Mouse (Mus musculus) skeletal muscle tissue, adult 2 months (tissue): ENCODE results near the gene Dnaic1.

ENCODE experiments used
- DNase-seq: peaks from one replicate; pipeline ENCODE4 v3.0.0-alpha.2; 2012; ENCODE audit warnings: low read depth, low spot score

The Dnaic1 gene

DNA sequence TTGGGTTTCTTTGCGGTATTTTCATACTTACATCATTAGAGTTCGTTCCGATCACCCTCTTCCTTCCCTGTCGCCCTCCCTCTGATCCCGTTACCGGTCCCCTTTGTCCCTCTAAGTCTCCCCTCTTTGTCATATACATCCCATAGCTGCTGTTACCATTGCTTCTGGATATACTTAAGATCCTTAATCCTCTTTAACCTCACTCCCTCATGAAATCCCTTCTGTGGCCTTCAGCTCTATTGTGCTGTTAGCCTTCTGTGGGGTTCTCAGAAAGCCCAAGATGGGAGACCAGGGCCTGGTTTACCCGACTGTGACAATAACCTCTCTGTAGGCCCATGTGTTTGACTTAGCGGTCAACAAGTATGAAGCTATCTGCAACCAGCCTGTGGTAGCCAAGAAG, 65.1 kb downstream of the Dnaic1 start:
- no peak for DNase-seq

DNA sequence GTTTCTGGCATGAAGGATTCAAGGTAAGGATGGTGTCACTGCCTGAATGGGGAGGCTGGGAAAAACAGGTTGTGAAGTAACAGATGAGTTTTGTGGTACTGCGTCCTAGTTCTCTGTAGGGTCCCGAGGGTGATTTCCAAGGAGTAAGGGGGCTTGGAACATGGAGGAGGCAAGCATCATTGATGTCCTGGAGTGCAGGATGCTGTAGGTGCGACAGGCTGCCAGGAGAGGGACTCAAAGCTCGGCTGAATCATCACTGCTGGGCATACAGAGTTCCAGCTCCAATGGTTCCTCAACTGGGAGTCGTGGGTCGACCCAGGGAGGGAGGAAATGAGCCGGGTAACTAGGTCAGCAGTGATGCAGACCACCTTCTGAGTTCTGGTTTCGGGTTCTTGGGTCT, 65.6 kb downstream of the Dnaic1 start:
- DNase-seq = no peak

DNA sequence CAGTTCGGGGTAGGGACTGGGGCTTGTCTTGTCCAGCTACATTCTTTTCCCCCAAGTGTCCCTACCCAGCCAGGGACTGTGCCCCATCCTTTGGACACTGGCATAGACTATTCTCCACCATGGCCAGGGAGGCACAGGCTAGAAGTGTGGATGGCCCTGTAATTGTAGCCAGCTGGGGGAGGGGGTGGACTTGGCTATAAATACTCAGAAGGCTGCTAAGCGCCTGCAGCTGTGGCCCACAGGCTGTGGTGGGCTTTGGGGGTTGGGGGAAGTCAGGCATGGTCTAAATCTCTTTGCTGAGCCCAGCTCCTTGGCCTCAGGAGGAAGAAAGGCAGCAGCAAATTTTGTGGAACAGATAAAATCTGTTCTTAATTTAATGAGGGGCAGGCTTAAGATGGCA, 66.3 kb downstream of the Dnaic1 start:
- no peak for DNase-seq

DNA sequence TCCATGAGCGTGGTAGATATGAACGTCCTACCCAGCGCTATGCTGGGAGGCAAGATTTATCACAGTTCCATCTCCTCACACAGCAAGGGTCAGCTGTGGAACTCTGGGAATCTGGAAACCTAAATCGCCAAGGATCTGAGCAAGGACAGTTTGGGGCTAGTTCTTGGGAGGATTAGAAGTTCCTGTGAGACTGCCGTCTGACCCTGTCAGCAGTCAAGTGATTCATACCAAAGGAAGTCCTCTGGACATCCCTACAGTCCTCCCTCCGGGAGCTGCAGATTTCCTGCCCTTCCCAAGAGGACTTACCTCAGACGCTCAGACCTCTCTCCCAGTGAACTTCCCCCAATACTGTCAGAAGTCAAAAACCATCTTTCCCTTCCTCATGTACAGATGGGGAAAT, 66.8 kb downstream of the Dnaic1 start:
- no peak for DNase-seq

DNA sequence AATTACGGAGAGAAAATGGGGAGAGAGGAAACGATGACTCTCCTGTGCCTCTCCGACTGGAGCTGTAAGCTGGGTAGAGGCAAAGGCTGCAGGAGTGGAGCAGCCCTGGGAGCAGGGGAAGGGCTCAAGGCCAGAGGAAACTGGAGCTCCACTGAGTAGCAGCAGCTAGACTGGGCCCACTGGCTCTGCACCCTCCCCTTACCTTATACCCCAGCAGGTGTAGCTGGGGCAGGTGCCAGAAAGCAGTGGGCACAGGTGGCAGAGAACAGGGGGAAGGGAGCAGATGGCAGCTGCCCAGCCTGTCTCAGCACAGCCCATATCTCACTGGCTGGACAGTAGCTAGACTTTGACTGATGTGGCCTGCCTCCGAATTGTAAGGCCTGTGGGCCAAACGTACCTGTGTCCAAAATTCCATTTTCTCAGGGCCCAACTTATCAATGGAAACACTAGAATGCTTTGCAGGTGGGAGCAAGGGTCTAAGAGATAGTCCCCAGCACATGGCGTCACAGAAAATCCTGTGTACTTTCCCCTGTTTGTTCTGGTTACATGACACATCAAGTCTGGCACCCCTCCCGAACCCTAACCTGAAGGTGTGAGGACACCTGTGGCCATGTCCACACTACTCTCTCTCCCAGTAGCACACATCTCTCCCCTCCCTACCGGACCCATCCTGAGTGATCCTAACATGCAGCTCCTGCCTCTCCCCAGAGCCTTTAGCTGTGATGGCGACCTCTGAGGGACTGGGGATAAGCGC, 67.5 kb downstream of the Dnaic1 start:
- DNase-seq = no peak

DNA sequence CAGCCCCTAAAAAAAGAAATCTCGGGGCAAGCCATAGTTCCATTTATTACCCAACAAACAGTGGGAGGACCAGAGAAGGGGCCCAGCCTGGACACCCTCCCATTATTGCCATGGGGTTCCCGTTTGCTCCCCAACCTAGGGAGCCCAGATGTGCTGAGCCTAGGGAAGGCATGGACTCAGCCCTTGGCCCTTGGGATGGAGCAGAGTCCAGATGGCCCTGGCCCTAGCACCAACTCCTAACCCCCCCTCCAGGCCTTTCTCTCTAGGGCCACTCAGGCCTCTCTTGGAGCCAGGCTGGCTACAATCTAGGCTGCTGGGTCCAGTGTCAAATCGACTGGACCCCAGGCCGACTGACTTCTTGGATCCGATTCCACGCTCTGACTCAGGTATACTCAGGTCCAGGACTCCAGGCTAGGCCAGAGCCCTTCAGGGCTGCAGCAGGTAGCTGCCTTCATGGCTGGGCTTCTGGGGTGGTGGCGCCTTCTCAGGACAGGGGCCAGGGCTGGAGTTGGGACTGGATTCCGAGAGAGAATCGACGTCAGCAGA, 68.7 kb downstream of the Dnaic1 start:
- no peak for DNase-seq

DNA sequence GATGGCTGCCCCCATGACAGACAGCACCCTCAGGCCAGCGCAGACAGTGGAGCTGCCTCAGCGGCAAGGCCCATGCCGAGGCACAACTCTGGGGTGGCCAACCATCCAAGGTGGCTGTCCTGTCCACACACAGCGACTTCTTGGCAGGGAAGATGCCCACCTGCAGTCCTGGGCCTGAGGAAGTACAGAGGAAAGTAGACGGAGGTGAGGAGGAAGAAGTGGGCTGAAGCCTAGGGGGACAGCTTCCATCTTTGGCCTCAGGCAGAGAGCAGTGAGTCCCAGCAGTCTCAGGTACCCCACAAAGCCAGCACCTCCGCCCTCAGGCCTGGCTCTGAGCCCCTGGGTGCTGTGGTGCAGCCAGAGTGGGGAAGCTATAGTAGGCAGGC, 69.2 kb downstream of the Dnaic1 start:
- no peak for DNase-seq

DNA sequence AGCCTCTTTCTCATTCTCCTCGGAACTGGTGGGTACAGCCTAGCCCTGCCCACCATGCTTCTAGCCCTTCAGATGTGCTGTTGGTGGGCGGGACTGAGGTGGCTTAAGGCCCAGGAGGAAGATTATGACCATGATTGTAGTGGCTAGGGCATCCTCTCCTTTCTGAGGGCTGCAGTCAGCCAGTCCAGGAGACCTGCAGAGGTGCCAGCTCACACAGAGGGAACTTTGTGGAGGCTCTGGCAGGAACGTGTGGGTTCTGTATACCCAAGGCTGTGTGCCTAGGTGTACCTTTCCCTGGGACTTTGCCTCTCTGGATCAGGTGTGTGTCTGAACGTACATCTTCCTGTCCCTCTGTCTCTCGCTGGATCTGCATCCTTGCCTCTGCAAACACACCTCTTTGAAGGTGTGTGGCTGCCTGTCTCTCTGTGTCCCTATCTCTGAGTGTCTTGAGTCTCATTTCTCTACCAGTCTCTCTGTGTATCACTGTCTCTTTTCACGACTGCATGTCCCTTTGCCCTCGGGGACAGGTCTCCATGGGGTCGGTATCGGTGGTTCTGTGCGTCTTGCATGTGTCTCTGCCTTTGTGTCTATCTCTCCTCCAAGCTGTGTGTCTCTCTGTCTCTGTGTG, 69.8 kb downstream of the Dnaic1 start:
- DNase-seq = no peak

DNA sequence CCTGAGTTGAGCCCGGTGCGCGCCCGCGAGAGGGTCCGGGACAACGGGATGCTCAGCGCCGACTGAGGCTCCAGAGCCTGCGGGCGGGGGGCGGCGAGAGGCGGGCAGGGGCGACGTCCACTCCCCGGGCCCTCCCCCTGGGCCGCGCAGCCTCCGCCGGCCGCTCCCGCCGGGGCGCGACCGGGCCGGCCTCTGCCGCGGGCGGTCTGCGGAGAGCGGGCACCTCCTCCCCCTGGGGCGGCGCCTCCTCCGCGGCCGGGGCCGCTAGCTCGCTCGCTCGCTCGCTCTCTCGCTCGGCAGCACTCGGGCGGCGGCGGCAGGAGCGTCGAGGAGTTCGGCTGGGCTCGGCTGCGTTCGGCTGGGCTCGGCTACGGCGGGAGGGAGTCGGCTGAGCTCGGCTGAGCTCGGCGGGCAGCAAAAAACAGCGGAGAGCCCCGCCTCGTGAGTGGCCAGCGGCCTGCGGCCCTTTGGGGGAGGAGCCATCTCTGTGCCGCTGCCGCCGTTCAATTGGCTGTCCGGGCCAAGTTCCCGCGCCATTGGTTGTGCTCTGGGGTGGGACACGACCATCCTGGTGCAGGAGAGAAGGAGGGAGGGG, 70.4 kb downstream of the Dnaic1 start, which contains the start of gene Enho:
TSS of gene Enho (minus strand) at position 412 of the 595 bp plus-strand sequence.
- DNase-seq = peak; percentile 91

DNA sequence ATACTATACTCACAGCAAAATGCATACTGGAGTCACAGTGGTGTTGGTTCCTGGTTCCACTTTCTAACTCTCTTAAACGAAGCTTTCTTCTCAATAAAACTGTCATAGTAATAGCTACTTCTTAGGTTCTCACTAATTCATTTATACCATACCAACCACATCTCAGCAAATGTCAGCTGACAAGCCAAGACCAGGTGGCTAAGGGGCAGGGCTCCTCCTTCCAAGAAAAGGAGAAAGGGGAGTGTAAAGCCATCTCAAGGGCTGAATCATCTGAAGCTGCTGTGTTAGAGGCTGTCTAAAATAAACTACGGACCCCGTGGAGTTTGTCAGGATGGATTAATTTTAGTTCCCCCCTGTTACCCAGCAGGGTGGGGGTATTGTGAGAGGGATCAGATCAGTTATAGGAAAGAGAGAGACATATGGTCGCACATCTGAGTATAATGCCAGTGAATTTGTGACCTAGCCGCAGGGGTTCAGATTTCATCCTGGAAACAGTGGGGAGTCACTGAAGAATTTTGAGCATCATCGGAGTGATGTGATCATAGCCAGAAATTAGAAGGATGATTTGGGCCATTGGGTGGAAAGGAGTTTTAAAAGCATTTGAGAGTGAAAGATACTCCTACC, 71.7 kb downstream of the Dnaic1 start:
- DNase-seq = no peak

DNA sequence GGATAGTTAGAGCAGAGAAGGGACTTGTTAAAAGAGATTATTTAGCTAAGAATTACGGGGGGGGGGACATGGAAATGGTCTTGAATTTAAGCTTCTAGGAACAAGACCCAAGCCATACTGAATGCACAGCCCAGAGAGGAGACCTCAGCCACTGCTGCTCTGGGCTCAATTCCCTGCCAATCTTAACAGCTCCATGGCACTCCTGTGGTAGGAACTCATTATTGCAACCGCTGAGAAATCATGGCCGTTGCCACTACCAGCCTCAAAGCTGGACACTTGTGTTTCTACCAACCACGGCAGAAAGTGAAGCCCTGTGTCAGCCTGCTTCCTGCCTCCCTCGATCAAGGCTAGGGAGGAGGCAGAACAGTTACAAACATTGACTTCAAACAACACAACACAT, 75.9 kb downstream of the Dnaic1 start:
- no peak for DNase-seq

DNA sequence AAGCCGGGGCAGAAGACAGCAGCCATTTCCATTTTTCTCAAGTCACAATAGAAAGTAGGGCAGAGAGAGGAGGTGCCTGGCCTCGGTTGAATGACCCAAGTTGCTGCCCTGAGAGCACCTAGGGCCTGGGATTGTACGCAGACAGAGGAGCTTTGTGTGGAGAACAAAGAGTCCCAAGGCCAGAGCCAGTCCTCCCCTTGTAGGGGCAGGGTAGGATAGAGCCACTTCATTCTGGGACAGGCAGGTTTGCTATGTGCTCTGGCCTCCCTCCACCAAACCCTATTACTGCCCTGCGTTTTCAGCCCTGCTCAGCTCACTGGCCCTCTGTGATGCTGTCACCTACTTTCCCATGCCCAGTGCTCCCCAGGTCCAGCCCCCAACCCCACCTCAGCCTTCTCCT, 78.6 kb downstream of the Dnaic1 start:
- DNase-seq = no peak

DNA sequence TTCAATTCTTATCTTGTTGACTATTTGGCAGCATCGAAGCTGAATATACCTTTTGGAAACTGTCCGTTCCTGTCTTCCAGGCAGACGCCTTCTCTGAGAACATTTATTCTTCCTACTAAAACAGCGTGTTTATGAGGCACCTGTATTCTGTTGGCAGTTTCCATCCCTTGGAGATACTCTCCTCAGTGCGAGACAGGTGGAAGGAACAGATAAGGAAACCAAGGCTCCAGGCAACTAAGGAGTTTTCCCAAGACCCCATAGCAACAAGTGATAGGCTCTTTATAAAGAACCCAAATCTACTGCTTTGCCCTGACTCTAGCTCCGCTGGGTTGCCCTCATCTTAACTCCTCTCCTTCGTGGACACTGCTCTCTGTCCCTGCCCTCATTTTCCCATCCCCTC, 79.1 kb downstream of the Dnaic1 start:
- no peak for DNase-seq

DNA sequence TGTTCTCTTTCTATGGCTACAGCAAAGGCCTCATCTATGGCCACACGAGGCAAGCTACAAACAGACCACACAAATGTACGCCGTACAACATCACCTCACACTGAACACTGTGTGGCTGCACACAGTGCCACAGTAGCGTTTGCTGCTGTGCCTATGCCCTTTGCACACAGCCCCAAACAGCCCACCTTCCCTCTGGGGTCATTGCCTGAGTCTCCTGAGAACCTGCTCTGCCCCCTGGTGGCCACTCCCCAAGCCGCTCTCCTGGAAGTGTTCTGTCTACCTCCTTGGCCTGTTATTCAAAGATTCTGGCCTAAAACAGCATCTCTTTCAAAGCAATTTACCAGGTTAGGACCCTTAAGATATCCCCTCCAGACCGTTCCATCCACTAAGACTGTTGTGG, 83.7 kb downstream of the Dnaic1 start:
- DNase-seq = no peak

DNA sequence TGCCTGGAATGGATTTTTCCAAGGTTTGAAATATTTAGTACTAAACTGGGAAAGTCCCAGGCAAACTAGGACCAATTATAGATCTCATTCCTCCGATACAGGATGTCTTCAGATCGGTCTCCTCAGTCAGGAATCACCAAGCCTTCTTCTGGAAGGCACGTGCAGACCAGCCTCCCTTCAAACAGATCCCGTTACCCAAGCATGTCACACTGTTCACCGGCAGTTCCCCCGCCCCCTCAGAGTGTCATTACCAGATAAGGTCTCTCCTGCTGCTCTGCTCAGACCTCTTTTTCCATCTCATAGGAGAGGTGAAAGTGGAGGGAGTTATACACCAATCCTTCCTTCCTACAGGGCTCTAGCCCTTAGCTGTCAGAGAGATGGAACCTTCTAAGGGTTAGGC, 84.2 kb downstream of the Dnaic1 start:
- DNase-seq = no peak

DNA sequence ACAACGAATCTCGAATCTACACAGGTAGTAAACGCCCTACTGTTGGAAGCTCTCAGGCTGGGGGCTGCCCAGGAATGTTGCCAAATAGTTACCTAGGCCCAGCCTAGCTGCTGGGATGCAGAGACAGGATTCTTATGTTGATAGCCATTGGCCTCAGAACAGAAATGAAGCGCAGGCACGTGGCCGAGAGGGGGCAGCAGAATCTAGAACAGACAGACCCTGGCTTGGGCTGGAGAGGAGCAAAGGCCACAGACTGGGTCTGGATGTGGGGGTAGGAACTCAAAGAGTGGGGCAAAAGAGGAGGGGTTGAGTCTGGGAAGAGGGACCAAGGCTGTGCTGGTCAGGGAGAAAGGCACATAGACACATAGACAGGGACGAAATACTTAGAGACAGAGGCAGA, 84.6 kb downstream of the Dnaic1 start:
- DNase-seq = no peak

DNA sequence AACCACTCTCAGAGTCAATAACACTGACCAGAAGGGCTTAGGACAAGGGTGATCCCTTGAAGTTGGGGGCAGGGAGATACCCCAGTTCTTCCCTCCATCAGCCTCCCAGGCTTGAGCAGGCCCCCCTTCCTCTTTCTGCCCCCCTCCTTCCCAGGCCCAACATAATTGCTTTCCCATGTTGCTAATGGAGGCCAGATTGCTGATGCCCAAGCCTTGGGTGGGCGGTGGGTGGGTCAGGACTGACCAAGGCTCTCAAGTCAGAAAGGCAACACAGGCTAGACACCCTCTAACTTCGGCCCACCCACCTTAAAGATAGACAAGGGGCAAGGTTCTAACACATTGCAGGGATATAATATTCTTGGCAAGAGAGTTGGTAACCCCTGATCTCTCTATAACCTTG, 86.0 kb downstream of the Dnaic1 start:
- DNase-seq = no peak

DNA sequence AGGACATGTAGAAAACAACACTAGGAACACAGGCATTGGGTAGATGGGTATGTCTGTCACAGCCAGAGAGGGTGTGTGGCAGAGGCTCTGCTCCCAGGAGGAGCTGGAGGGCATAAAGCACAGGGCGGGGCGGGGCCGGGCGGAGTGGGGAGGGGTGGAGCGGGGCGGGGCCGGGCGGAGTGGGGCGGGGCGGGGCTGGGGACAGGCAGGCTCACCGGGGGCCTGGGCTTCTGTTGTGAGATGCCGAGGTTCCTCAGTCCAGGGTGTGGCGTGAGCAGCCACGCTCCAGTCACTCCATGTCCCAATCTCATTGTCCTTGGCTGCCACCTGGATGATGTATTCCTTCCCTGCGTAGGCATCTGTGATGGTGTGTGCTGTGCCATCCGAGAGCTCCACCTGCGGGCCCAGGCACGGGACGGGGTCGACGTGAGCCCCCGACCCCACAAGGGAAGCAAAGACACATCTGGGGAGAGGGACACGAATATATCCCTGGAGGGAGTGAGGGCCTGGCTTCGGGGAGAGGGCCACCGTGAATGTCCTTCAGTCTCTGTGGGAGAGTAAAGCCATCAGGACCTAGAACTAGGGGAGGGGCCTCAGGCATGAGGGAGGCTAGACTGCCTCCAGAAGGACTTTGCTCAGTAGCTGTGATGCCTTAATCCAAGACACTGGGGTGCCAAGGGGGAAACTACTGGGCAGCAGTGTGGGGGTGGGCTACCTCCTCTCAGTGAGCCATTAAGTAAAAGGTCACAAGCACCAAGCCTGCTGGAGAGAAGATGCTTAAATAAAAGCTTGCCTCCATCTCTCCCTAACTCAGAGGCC, 89.2 kb downstream of the Dnaic1 start:
- DNase-seq = no peak

DNA sequence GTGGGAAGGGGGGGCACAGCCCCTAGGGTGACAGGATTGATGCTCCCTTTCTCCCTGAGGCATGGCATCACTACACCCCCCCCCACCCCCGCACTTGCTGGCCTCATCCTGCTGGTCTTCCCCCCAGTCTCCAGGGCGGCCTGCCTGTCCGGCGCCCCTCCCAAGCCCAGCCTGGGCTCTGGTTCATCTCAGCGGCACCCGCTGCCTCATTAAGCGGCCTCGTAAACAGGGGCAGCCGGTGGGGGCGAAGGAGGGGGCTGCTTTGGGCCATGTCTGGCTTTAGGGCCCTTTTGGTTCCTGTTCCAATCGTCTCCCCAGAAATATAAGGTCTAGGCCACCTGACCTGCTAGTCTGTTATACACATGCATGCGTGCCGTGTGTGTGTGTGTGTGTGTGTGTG, 90.0 kb downstream of the Dnaic1 start:
- no peak for DNase-seq

DNA sequence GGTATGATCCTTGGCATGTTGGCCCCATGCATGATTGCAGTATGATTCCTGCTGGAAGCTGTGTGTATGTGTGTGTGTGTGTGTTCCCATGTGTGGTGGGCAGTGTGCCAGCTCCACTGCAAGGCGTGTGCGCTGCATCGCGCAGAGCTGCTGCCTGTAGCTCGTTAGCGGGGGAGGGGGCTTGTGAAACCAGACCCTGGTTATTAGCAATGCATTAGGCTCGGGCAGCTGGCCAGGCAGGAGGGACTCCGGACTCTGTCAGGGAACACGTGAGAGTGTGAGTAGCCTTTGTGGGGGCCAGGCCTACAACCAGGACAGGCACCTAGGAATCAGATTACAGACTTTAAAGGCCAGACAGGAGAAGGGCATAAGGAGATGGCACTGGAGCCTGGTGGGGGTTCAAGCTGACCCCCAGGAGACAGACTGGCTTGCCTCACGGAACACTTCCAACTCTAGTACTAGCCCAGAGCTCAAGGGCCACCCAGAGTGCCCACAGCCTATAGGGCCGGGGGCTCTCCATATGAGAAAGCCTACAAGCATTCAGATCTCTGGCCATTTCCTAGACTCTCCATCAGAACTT, 91.4 kb downstream of the Dnaic1 start:
- no peak for DNase-seq

DNA sequence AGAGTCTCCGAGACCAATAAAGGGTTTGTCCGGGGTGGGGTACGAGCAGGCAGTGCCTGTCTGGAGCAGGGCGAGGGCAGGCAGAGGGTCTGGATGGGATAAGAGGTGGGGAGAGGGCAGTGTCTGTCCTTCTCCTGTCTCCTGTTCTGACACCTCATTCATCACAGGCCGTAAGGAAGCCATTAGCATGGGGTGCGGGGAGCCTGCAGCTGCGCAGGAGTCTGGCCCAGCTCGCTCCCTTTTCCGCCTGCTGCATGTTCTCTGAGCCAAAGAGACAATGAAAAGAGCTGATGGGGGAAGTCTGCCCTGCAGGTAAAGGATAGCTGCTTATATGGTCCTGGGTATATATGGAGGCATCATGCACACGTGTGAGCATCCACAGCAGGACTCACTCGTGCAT, 93.1 kb downstream of the Dnaic1 start:
- DNase-seq = no peak
